Mouse (Mus musculus) hindbrain, embryonic 14.5 days (tissue): ENCODE results near the gene Gm3526. TPM values are rescaled to one million over a fixed set of nuclear protein-coding genes. Genes with fewer than 3 reads are reported as not detected.
"Not testable (repeated sequence)": the region's sequence is repeated elsewhere in the genome, so short reads cannot be mapped to it uniquely, and the experiment has no call there.

Source experiments
- ATAC-seq: fragments of 200-750 bp; cut with Nextera tagmentation; 2 replicates; pipeline ENCODE4 v1.8.0; 2017; ENCODE audit warnings: moderate number of reproducible peaks, mild to moderate bottlenecking, moderate TSS enrichment, moderate library complexity; ENCODE audit not compliant: low FRiP score
- DNase-seq: peaks from one replicate; pipeline ENCODE4 v3.0.0-alpha.2; 2015; ENCODE audit warnings: low spot score
- H3K27ac ChIP-seq: fragments of 300-500 bp; sonication (generic); 2 replicates; pipeline ENCODE4 v1.5.1; 2014; ENCODE audit warnings: mild to moderate bottlenecking, moderate library complexity
- H3K27me3 ChIP-seq: fragments of 300-500 bp; sonication (generic); 2 replicates; pipeline ENCODE4 v1.6.1; 2014; ENCODE audit warnings: mild to moderate bottlenecking, low read length, mixed read lengths; ENCODE audit not compliant: control insufficient read depth, insufficient read depth
- H3K36me3 ChIP-seq: fragments of 300-500 bp; sonication (generic); replicated peaks from 2 replicates; pipeline ENCODE4 v1.6.1; 2014; ENCODE audit not compliant: control insufficient read depth, insufficient read depth
- H3K4me1 ChIP-seq: fragments of 300-500 bp; sonication (generic); replicated peaks from 2 replicates; pipeline ENCODE4 v1.6.1; 2014; ENCODE audit warnings: antibody characterized with exemption, low read length, mixed read lengths; ENCODE audit not compliant: control insufficient read depth, insufficient read depth
- H3K4me2 ChIP-seq: fragments of 300-500 bp; sonication (generic); replicated peaks from 2 replicates; pipeline ENCODE4 v1.6.1; 2014; ENCODE audit warnings: mild to moderate bottlenecking, moderate library complexity
- H3K4me3 ChIP-seq: fragments of 300-500 bp; sonication (generic); replicated peaks from 2 replicates; pipeline ENCODE4 v1.5.1; 2014; ENCODE audit warnings: mild to moderate bottlenecking, low read length
- H3K9ac ChIP-seq: fragments of 300-500 bp; sonication (generic); 2 replicates; pipeline ENCODE4 v1.6.1; 2014
- H3K9me3 ChIP-seq: fragments of 300-500 bp; sonication (generic); 2 replicates; pipeline ENCODE4 v1.6.1; 2016; ENCODE audit warnings: low read length; ENCODE audit not compliant: control insufficient read depth
- WGBS: fragments of 180-500 bp; shearing (Covaris S2); extraction: QIAGEN DNeasy Blood & Tissue Kit; methylation state at CpG from one replicate; pipeline ENCODE4 v1.1.7; 2014; 5-methylcytosine and 5-hydroxymethylcytosine counted together
- polyA plus RNA-seq: library from polyadenylated mRNA; unstranded; fragments of >200 nt; fragmentation: Nextera tagmentation; extraction: Ambion mirVana; gene quantifications from 2 replicates; pipeline ENCODE4 v1.2.1, GENCODE M21; 2014

Gm3526 gene
- polyA plus RNA-seq = not detected in 2 replicates

DNA sequence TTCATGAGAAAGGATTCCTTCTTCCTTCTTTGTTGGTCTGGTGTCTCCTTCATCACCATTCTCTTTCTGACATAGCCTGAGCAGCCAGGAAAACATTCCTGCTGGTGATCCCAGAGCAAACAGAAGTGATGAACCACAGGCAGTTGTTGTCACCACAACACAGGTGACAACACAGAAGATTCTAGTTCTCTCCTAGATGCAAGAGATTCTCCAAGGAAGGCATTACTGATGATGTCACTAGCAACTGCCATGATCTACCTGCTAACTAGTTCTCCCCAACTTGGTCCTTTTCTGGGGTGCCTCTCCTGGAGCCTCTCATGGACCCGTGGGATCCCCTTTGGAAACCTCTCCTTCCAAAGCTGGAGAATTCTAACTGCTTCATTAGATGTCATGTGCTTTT lies at the start of gene Gm3526:
Gm3526 (minus strand) TSS at position 101 of the 400 bp plus-strand sequence.
- not testable (repeated sequence) for DNase-seq, H3K27ac ChIP-seq, H3K4me3 ChIP-seq, ATAC-seq, H3K4me1 ChIP-seq, H3K9ac ChIP-seq, H3K27me3 ChIP-seq, H3K36me3 ChIP-seq, H3K9me3 ChIP-seq, H3K4me2 ChIP-seq
- no CpG with 5 or more reads among the region's 1 CpGs for WGBS

Other genes with a start within 250 kb of the Gm3526 start
- not detected in 2 replicates for gene Gm3298, start 244.7 kb downstream of the Gm3526 start, polyA plus RNA-seq
- gene 4930555G01Rik, start 210.0 kb downstream of the Gm3526 start, polyA plus RNA-seq = not detected in 2 replicates
- gene Gm8281, start 189.5 kb downstream of the Gm3526 start, polyA plus RNA-seq = 13.2 and 16.1 TPM in 2 replicates
- gene Gm8279, start 129.1 kb downstream of the Gm3526 start, polyA plus RNA-seq = not detected in 2 replicates
- gene Gm3317, start 96.0 kb downstream of the Gm3526 start, polyA plus RNA-seq = not detected in 2 replicates
- gene Gm8271, start 74.8 kb downstream of the Gm3526 start, polyA plus RNA-seq = not detected in 2 replicates
- gene Gm3542, start 74.3 kb upstream of the Gm3526 start, polyA plus RNA-seq = not detected in 2 replicates
- 0.95 and 1.7 TPM in 2 replicates for gene Gm3500, start 128.5 kb upstream of the Gm3526 start, polyA plus RNA-seq
- gene Gm3194, start 194.9 kb upstream of the Gm3526 start, polyA plus RNA-seq = 3.8 and 4.5 TPM in 2 replicates
- not detected in 2 replicates for gene Gm8246, start 217.2 kb upstream of the Gm3526 start, polyA plus RNA-seq
- not detected in 2 replicates for gene Gm3187, start 223.6 kb upstream of the Gm3526 start, polyA plus RNA-seq
- 18.0 and 18.2 TPM in 2 replicates for gene Gm3488, start 241.1 kb upstream of the Gm3526 start, polyA plus RNA-seq